Mouse (Mus musculus) hindbrain, embryonic 10.5 days (tissue): Measurements from ENCODE around the gene Klhdc8a. TPM values are rescaled to one million over a fixed set of nuclear protein-coding genes. Genes with fewer than 3 reads are reported as not detected.

ENCODE experiments used
- DNase-seq: peaks from one replicate; pipeline ENCODE4 v3.0.0-alpha.2; 2017; ENCODE audit warnings: low spot score
- H3K27ac ChIP-seq: fragments of 300-500 bp; sonication (generic); 2 replicates; pipeline ENCODE4 v1.5.1; 2016; ENCODE audit warnings: mild to moderate bottlenecking, moderate library complexity
- H3K27me3 ChIP-seq: fragments of 300-500 bp; sonication (generic); 2 replicates; pipeline ENCODE4 v1.6.1; 2016; ENCODE audit warnings: mild to moderate bottlenecking; ENCODE audit not compliant: poor library complexity, insufficient read depth, severe bottlenecking
- H3K36me3 ChIP-seq: fragments of 300-500 bp; sonication (generic); 2 replicates; pipeline ENCODE4 v1.6.1; 2016; ENCODE audit warnings: mild to moderate bottlenecking, moderate library complexity
- H3K4me1 ChIP-seq: fragments of 300-500 bp; sonication (generic); replicated peaks from 2 replicates; pipeline ENCODE4 v1.6.1; 2016; ENCODE audit warnings: mild to moderate bottlenecking
- H3K4me3 ChIP-seq: fragments of 300-500 bp; sonication (generic); 2 replicates; pipeline ENCODE4 v1.5.1; 2016; ENCODE audit warnings: mild to moderate bottlenecking, moderate library complexity
- H3K9me3 ChIP-seq: fragments of 300-500 bp; sonication (generic); 2 replicates; pipeline ENCODE4 v1.6.1; 2016; ENCODE audit warnings: mild to moderate bottlenecking, moderate library complexity
- WGBS: fragments of 180-500 bp; shearing (Covaris S2); methylation state at CpG from one replicate; pipeline ENCODE4 v1.1.7; 2016; 5-methylcytosine and 5-hydroxymethylcytosine counted together
- polyA plus RNA-seq: library from polyadenylated mRNA; unstranded; fragments of >200 nt; fragmentation: Nextera tagmentation; extraction: Ambion mirVana; gene quantifications from 2 replicates; pipeline ENCODE4 v1.2.1, GENCODE M21; 2016

Gene Klhdc8a
- polyA plus RNA-seq, 1 experiment from 2014 or later = 3.5 TPM

DNA sequence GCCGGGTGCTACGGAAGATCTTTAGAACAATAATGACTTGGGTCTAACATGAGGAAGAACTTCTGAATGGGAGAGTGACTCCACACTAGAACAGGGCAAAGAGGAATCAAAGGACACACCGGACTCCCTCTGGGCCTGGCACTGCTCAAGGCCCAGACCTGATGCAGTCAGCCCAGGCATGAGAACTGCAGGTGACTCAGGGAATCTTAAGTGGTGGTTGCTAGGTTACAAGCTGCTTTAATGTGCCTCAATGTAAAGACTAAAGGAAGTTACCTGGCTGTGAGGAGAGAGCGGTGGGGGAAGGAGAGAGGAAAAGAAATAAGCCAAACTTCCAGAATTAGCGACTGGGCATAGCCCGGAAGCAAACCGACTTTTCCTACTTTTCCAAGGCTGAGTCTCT lies 2.9 kb upstream of the Klhdc8a start:
- WGBS = 70% methylated on average over 7 of the region's 7 CpGs
- Histone ChIP-seq H3K36me3 (no peaks in the 10 kb centered on the region), H3K27ac (0 out of 2 replicates have a peak overlapping the region, but pooled peaks have one; percentile 24), H3K9me3 (no peaks in the 10 kb centered on the region), H3K4me3 (no peak overlapping the region), H3K4me1 (peaks cover 75% of the 10 kb centered on the region), H3K27me3 (peaks cover 61% of the 10 kb centered on the region)
- no peak for DNase-seq

GRCm38 (mm10) chr1:132296051-132296450 lies 2.4 kb upstream of the Klhdc8a start:
- peaks cover 70% of the 10 kb centered on the region for H3K4me1 ChIP-seq
- peaks cover 65% of the 10 kb centered on the region for H3K27me3 ChIP-seq
- no peaks in the 10 kb centered on the region for H3K36me3 ChIP-seq
- no peaks in the 10 kb centered on the region for H3K9me3 ChIP-seq
- no peak overlapping the region for H3K4me3 ChIP-seq
- no peak for DNase-seq
- 60% methylated on average over 3 of the region's 3 CpGs for WGBS
- H3K27ac ChIP-seq = 0 out of 2 replicates have a peak overlapping the region, but pooled peaks have one; percentile 24

- Histone ChIP-seq H3K36me3 (no peaks in the 10 kb centered on the region), H3K27ac (peak overlapping the region; percentile 91), H3K9me3 (no peaks in the 10 kb centered on the region), H3K4me3 (peak overlapping the region; percentile 78), H3K27me3 (peaks cover 91% of the 10 kb centered on the region), H3K4me1 (peaks cover 66% of the 10 kb centered on the region)
- WGBS = 1% methylated on average over 71 of the region's 71 CpGs
- peak; percentile 62 for DNase-seq
These were observed 507 bp downstream of the Klhdc8a start for GRCm38 (mm10) chr1:132298801-132299464.

- no peaks in the 10 kb centered on the region for H3K36me3 ChIP-seq
- peak overlapping the region; percentile 78 for H3K4me3 ChIP-seq
- WGBS = 85% methylated on average over 5 of the region's 5 CpGs
- no peaks in the 10 kb centered on the region for H3K9me3 ChIP-seq
- H3K4me1 ChIP-seq = peaks cover 71% of the 10 kb centered on the region
- DNase-seq = no peak
- H3K27ac ChIP-seq = peak overlapping the region; percentile 29; the same call in 1 of the 2 replicates
- peaks cover 87% of the 10 kb centered on the region for H3K27me3 ChIP-seq
These were observed 1.3 kb downstream of the Klhdc8a start for GRCm38 (mm10) chr1:132299744-132300143.

- peaks cover 72% of the 10 kb centered on the region for H3K27me3 ChIP-seq
- WGBS = 93% methylated on average over 5 of the region's 5 CpGs
- H3K9me3 ChIP-seq = no peaks in the 10 kb centered on the region
- no peaks in the 10 kb centered on the region for H3K36me3 ChIP-seq
- H3K4me3 ChIP-seq = no peak overlapping the region
- no peak for DNase-seq
- H3K27ac ChIP-seq = no peak overlapping the region
- peaks cover 81% of the 10 kb centered on the region for H3K4me1 ChIP-seq
These were observed 2.8 kb downstream of the Klhdc8a start for GRCm38 (mm10) chr1:132301242-132301641.

DNA sequence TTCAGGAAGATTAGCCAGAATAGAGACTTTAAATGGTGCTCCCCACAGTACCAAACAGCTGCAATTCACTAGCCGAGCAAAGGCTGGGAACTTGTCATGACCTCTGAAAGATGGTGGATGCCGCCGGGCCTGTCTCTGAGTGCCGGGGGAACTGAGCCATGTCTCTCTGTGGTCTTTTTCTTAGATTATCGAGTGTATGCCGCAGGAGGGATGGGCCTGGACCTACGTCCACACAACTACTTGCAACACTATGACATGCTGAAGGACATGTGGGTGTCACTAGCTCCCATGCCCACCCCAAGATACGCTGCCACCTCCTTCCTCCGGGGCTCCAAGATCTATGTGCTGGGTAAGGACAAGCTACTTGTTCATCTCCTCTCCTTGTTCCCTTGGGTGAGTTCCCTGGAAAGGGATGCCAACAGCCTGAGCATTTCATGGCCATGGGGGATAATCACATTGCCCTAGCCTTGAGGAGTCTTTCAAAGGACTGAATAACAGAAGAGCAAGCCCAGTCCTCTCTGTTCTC lies 4.0 kb downstream of the Klhdc8a start:
- Histone ChIP-seq H3K4me3 (no peak overlapping the region), H3K27me3 (peaks cover 61% of the 10 kb centered on the region)
- 89% methylated on average over 9 of the region's 9 CpGs for WGBS

GRCm38 (mm10) chr1:132304618-132305214 lies 6.3 kb downstream of the Klhdc8a start:
- Histone ChIP-seq H3K27ac (peak overlapping the region; percentile 40; the same call in 1 of the 2 replicates), H3K4me1 (peaks cover 59% of the 10 kb centered on the region), H3K9me3 (no peaks in the 10 kb centered on the region), H3K36me3 (no peaks in the 10 kb centered on the region), H3K4me3 (no peak overlapping the region), H3K27me3 (peaks cover 39% of the 10 kb centered on the region)
- WGBS = 18% methylated on average over 9 of the region's 9 CpGs
- DNase-seq = no peak

More for the DNA sequence above, 4.0 kb downstream of the Klhdc8a start:
- Histone ChIP-seq H3K9me3 (no peaks in the 10 kb centered on the region), H3K27ac (peak overlapping the region; percentile 41; the same call in 1 of the 2 replicates), H3K36me3 (no peaks in the 10 kb centered on the region), H3K4me1 (peaks cover 78% of the 10 kb centered on the region)
- no peak for DNase-seq

- Histone ChIP-seq H3K27me3 (peaks cover 27% of the 10 kb centered on the region), H3K4me3 (no peak overlapping the region), H3K9me3 (no peaks in the 10 kb centered on the region), H3K4me1 (peaks cover 65% of the 10 kb centered on the region), H3K36me3 (no peaks in the 10 kb centered on the region), H3K27ac (no peak overlapping the region)
- no peak for DNase-seq
- 42% methylated on average over 4 of the region's 4 CpGs for WGBS
These were observed 7.7 kb downstream of the Klhdc8a start for GRCm38 (mm10) chr1:132306160-132306559.

- peaks cover 21% of the 10 kb centered on the region for H3K27me3 ChIP-seq
- no peaks in the 10 kb centered on the region for H3K9me3 ChIP-seq
- H3K4me1 ChIP-seq = peaks cover 61% of the 10 kb centered on the region
- WGBS = 19% methylated on average over 4 of the region's 4 CpGs
- no peak for DNase-seq
- 0 out of 2 replicates have a peak overlapping the region, but pooled peaks have one; percentile 16 for H3K27ac ChIP-seq
- no peaks in the 10 kb centered on the region for H3K36me3 ChIP-seq
- no peak overlapping the region for H3K4me3 ChIP-seq
These were observed 8.4 kb downstream of the Klhdc8a start for GRCm38 (mm10) chr1:132306808-132307207.

DNA sequence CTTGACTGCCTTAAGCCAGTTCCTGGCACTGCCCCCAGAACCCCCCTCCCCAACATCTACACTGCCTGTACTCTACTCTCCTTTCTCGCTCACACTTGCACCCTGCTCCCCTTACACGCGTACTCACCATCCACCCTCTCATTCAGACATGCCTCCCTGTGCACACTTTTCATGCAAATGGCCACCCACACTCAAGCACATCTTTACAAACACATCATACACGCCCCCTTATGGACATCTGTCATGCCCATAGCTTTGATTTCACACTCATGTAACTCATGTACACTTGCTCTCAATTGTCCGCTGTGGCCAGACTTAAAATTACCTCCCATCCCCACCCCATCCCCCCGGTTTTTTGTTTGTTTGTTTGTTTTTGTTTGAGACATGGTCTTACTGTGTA lies 9.5 kb downstream of the Klhdc8a start:
- peak overlapping the region; percentile 18; the same call in 1 of the 2 replicates for H3K27ac ChIP-seq
- DNase-seq = no peak
- no peaks in the 10 kb centered on the region for H3K36me3 ChIP-seq
- H3K4me3 ChIP-seq = no peak overlapping the region
- peaks cover 15% of the 10 kb centered on the region for H3K27me3 ChIP-seq
- H3K9me3 ChIP-seq = no peaks in the 10 kb centered on the region
- 87% methylated on average over 6 of the region's 6 CpGs for WGBS
- peaks cover 59% of the 10 kb centered on the region for H3K4me1 ChIP-seq

GRCm38 (mm10) chr1:132308674-132309073 lies 10.2 kb downstream of the Klhdc8a start:
- peaks cover 9% of the 10 kb centered on the region for H3K27me3 ChIP-seq
- 93% methylated on average over 7 of the region's 7 CpGs for WGBS
- no peaks in the 10 kb centered on the region for H3K9me3 ChIP-seq
- H3K4me1 ChIP-seq = peaks cover 56% of the 10 kb centered on the region
- no peak for DNase-seq
- H3K36me3 ChIP-seq = no peaks in the 10 kb centered on the region
- no peak overlapping the region for H3K4me3 ChIP-seq
- peak overlapping the region; percentile 29; the same call in 1 of the 2 replicates for H3K27ac ChIP-seq

- Histone ChIP-seq H3K36me3 (no peaks in the 10 kb centered on the region), H3K9me3 (no peaks in the 10 kb centered on the region), H3K4me3 (no peak overlapping the region), H3K4me1 (peaks cover 43% of the 10 kb centered on the region), H3K27me3 (peaks cover 17% of the 10 kb centered on the region; the same call in 1 of the 2 replicates), H3K27ac (peak overlapping the region; percentile 50; the same call in 1 of the 2 replicates)
- no peak for DNase-seq
- WGBS = 66% methylated on average over 7 of the region's 7 CpGs
These were observed 12.3 kb downstream of the Klhdc8a start for GRCm38 (mm10) chr1:132310754-132311153.
